Mouse (Mus musculus) hindbrain, postnatal 0 days (tissue): ENCODE results near the gene AC129217.1. TPM values are rescaled to one million over a fixed set of nuclear protein-coding genes. Genes with fewer than 3 reads are reported as not detected.
A peak's percentile ranks its signal among the peaks of the same experiment; 100 is the strongest.

Experiments
- ATAC-seq: fragments of 200-750 bp; cut with Nextera tagmentation; 2 replicates; pipeline ENCODE4 v1.8.0; 2017; ENCODE audit warnings: mild to moderate bottlenecking, moderate TSS enrichment, moderate library complexity
- DNase-seq: peaks from one replicate; pipeline ENCODE4 v3.0.0-alpha.2; 2015; ENCODE audit warnings: low spot score
- H3K27ac ChIP-seq: fragments of 300-500 bp; sonication (generic); 2 replicates; pipeline ENCODE4 v1.5.1; 2014; ENCODE audit warnings: mild to moderate bottlenecking
- H3K27me3 ChIP-seq: fragments of 300-500 bp; sonication (generic); 2 replicates; pipeline ENCODE4 v1.6.1; 2014; ENCODE audit warnings: low read length, mixed read lengths; ENCODE audit not compliant: insufficient read depth
- H3K36me3 ChIP-seq: fragments of 300-500 bp; sonication (generic); 2 replicates; pipeline ENCODE4 v1.6.1; 2014; ENCODE audit warnings: low read length, mixed read lengths; ENCODE audit not compliant: insufficient read depth
- H3K4me1 ChIP-seq: fragments of 300-500 bp; sonication (generic); 2 replicates; pipeline ENCODE4 v1.6.1; 2014; ENCODE audit warnings: antibody characterized with exemption, low read length, mixed read lengths; ENCODE audit not compliant: insufficient read depth
- H3K4me2 ChIP-seq: fragments of 300-500 bp; sonication (generic); 2 replicates; pipeline ENCODE4 v1.6.1; 2014; ENCODE audit warnings: low read depth, mild to moderate bottlenecking, low read length, moderate library complexity, mixed read lengths
- H3K4me3 ChIP-seq: fragments of 300-500 bp; sonication (generic); 2 replicates; pipeline ENCODE4 v1.5.1; 2014; ENCODE audit warnings: low read length
- H3K9ac ChIP-seq: fragments of 300-500 bp; sonication (generic); replicated peaks from 2 replicates; pipeline ENCODE4 v1.6.1; 2014; ENCODE audit warnings: mild to moderate bottlenecking, low read length, moderate library complexity, mixed read lengths
- H3K9me3 ChIP-seq: fragments of 300-500 bp; sonication (generic); 2 replicates; pipeline ENCODE4 v1.6.1; 2016; ENCODE audit warnings: low read length, mixed read lengths
- CTCF ChIP-seq: IDR thresholded peaks from 2 replicates; pipeline ENCODE4 v1.5.1; 2016; ENCODE audit warnings: antibody characterized with exemption, control low read depth, low read depth
- WGBS: fragments of 180-500 bp; shearing (Covaris S2); extraction: QIAGEN DNeasy Blood & Tissue Kit; methylation state at CpG from one replicate; pipeline ENCODE4 v1.1.7; 2014; 5-methylcytosine and 5-hydroxymethylcytosine counted together
- polyA plus RNA-seq: library from polyadenylated mRNA; unstranded; fragments of >200 nt; fragmentation: Nextera tagmentation; extraction: Ambion mirVana; gene quantifications from 2 replicates; pipeline ENCODE4 v1.2.1, GENCODE M21; 2015
- total RNA-seq: library from RNA; depleted of rRNA; stranded (reverse); fragments of >200 nt; gene quantifications from 2 replicates; pipeline ENCODE4 v1.2.3, GENCODE M21; 2014

AC129217.1 gene
- total and polyA plus RNA-seq, 2 experiments from 2014 or later: not detected

DNA sequence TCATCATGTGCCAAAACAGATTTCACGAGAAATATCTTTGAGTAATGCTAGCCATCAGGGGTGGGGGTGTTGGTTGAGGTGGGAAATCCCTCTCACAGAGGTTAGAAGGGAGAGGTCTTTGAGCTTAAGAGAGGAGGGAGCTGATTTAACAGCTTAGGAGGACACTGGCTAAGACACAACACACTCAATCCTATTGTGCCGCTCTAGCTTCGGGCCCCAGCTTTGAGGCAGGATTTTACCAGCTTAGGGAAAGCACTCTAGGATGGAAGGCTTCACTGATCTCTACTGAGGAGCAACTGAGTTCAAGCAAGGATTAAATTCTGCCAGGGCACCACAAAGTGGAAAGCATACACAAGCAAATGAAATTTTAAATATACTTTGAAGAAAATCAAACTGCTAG lies 12.6 kb upstream of the AC129217.1 start:
- ATAC-seq (no peak), DNase-seq (no peak)
- H3K27ac ChIP-seq: no peak overlapping the region
- 0 out of 2 replicates have a peak, but pooled peaks have one; percentile 2 for TF ChIP-seq CTCF
- H3K4me1 ChIP-seq: peaks cover 21% of the 10 kb centered on the region
- H3K4me3 ChIP-seq: no peak overlapping the region
- peak overlapping the region; percentile 10; the same call in 1 of the 2 replicates for H3K9ac ChIP-seq
- H3K36me3 ChIP-seq: peaks cover 7% of the 10 kb centered on the region; the same call in 1 of the 2 replicates
- H3K27me3 ChIP-seq: no peaks in the 10 kb centered on the region
- no peaks in the 10 kb centered on the region for H3K9me3 ChIP-seq
- peak overlapping the region; percentile 5; the same call in 1 of the 2 replicates for H3K4me2 ChIP-seq
- 65% methylated on average over 3 of the region's 3 CpGs for WGBS

DNA sequence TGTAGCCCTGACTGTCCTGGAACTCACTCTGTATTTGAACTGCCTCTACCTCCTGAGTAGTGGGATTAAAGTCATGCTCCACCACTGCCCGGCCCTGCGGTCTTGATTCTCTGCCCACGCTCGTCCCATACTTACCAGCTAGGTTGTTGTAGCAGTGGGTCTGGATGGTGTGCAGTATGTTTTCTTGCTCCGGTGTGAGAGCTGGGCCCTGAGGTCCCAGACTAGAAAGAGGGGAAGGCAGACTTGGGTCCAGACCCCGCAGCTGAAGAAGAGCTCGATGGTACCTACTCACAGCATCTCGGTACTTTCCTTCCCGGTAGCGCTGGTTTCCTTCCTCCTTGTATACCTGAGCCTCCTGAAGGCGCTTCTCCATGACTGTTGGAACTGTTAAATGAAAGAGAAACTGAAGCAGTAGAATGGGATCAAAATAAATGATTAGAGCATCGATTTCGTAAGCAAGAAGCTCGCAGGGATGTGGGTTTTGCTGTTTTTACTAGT lies 11.2 kb upstream of the AC129217.1 start:
- Histone ChIP-seq H3K4me3 (peak overlapping the region; percentile 96), H3K36me3 (peaks cover 6% of the 10 kb centered on the region; the same call in 1 of the 2 replicates), H3K9me3 (no peaks in the 10 kb centered on the region), H3K4me2 (peak overlapping the region; percentile 95), H3K27ac (peak overlapping the region; percentile 99), H3K27me3 (no peaks in the 10 kb centered on the region), H3K9ac (peak overlapping the region; percentile 98), H3K4me1 (peaks cover 30% of the 10 kb centered on the region)
- ATAC-seq (no peak), DNase-seq (no peak)
- TF ChIP-seq CTCF: no peak
- WGBS: 38% methylated on average over 14 of the region's 14 CpGs

DNA sequence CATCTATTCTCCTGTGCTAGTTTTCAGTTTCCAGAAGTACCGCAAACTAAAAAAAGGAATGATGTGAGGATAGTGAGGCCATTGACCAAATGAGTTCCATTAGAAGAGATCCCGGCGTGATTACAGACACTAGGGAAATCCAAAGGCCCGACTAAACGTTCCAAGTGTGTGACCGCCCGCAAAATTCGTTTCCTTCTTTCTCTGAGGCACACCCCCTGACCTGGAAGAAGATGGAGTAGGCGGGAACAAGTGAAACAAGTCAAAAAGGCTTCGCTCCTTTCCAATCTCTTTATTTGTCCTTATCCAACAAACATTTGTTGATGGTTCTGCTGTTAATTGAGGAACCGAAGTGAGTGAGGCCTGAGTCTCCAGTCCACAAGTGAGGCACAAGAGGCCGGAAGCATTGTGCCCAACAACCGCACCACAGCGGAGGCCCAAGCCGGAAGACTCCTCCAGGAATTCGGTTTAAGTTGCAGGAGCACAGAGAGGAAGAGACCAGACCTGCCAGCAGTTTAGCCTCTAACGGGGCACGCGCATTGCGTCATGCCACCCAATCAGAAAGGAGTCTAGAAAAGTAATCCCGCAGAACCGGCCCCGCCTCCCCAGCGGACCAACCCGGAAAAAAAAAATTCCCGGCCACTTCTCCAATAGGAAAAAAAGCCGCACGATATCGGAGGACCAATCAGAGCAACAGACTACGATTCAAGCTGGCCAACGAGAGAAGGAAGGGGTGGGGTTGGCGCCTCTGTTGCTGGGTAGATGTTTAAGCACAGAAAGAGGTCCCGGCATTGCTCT lies 10.6 kb upstream of the AC129217.1 start, which contains the start of gene Ttc9c:
TSS of gene Ttc9c (minus strand) at position 533 of the 795 bp plus-strand sequence.
- Histone ChIP-seq H3K27me3 (no peaks in the 10 kb centered on the region), H3K9me3 (no peaks in the 10 kb centered on the region), H3K4me1 (peaks cover 30% of the 10 kb centered on the region), H3K27ac (peak within 1 kb of the TSS; percentile 99), H3K4me2 (peak within 1 kb of the TSS; percentile 95), H3K36me3 (peaks cover 10% of the 10 kb centered on the region; the same call in 1 of the 2 replicates), H3K9ac (peak within 1 kb of the TSS; percentile 98), H3K4me3 (peak within 1 kb of the TSS; percentile 96)
- ATAC-seq (peak; percentile 93), DNase-seq (peak; percentile 99)
- WGBS: under 1% methylated on average over 33 of the region's 33 CpGs
- TF ChIP-seq CTCF: no peak

DNA sequence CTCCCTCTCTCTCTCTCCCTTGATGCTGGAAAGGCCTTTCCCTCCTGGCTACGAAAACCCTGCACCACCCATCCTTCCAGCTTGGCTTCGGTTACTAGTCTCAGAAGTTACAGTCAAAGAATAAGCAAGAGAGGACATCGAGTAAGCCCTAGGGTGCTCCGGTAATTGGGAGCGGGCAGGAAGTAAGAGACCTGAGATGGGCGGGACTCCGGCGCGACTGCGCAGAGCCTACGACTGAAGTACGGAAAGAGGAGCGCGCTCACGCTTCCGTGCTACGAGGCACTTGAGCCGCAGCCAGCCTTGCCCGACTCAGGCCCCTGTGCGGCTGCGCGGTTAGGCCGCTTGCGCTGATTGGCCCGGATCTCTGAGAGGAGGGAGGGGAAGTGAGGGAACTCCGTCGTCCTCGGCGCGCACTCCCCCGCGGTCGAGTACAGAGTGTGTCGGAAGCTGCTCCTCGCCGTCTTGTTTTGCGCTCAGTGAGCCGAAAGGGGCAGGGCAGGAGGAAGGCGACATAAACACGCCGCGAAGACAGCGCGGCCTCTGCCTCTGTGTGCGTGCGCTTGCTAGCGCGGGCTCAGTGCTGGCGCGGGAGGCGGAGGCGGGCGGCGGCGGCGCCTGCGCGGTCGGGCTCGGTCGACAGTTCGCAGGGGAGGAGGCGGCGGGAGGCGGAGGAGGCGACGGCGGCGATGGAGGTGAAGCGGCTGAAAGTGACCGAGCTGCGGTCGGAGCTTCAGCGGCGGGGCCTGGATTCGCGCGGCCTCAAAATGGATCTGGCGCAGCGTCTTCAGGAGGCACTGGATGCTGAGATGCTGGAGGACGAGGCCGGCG lies 9.8 kb upstream of the AC129217.1 start, which contains the start of gene Hnrnpul2:
TSS of gene Hnrnpul2 (plus strand) at position 415 of the 828 bp plus-strand sequence.
- H3K36me3 ChIP-seq: peaks cover 12% of the 10 kb centered on the region
- H3K9me3 ChIP-seq: no peaks in the 10 kb centered on the region
- DNase-seq (peak; percentile 100), ATAC-seq (peak; percentile 96)
- no peak for TF ChIP-seq CTCF
- H3K4me2 ChIP-seq: peak within 1 kb of the TSS; percentile 95
- peaks cover 30% of the 10 kb centered on the region for H3K4me1 ChIP-seq
- WGBS: under 1% methylated on average over 82 of the region's 83 CpGs
- H3K9ac ChIP-seq: peak within 1 kb of the TSS; percentile 98
- H3K4me3 ChIP-seq: peak within 1 kb of the TSS; percentile 96
- H3K27me3 ChIP-seq: no peaks in the 10 kb centered on the region
- H3K27ac ChIP-seq: peak within 1 kb of the TSS; percentile 99

DNA sequence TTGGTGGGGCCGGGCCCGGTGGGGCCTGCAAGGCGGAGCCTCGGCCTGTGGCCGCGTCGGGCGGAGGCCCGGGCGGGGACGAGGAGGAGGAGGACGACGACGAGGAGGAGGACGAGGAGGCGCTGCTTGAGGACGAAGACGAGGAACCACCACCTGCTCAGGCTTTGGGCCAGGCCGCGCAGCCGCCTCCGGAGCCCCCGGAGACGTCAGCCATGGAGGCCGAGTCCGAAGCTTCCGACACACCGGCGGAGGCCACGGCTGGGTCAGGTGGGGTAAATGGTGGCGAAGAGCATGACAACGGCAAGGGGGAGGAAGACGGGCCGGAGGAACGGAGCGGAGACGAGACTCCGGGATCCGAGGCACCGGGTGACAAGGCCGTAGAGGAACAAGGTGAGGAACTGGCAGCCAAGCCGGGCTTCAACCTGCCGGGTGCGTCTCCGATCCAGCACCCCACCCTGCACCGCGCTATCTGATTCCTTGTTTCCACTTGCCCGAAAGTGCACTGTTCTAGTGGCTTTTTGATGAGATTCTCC lies 9.1 kb upstream of the AC129217.1 start:
- peak overlapping the region; percentile 95 for H3K4me2 ChIP-seq
- no peaks in the 10 kb centered on the region for H3K9me3 ChIP-seq
- H3K4me1 ChIP-seq: peaks cover 29% of the 10 kb centered on the region
- peak overlapping the region; percentile 96 for H3K4me3 ChIP-seq
- under 1% methylated on average over 46 of the region's 48 CpGs for WGBS
- H3K27ac ChIP-seq: peak overlapping the region; percentile 99
- H3K27me3 ChIP-seq: no peaks in the 10 kb centered on the region
- DNase-seq: no peak
- H3K36me3 ChIP-seq: peaks cover 19% of the 10 kb centered on the region
- peak overlapping the region; percentile 98 for H3K9ac ChIP-seq
- TF ChIP-seq CTCF: no peak
- no peak for ATAC-seq

DNA sequence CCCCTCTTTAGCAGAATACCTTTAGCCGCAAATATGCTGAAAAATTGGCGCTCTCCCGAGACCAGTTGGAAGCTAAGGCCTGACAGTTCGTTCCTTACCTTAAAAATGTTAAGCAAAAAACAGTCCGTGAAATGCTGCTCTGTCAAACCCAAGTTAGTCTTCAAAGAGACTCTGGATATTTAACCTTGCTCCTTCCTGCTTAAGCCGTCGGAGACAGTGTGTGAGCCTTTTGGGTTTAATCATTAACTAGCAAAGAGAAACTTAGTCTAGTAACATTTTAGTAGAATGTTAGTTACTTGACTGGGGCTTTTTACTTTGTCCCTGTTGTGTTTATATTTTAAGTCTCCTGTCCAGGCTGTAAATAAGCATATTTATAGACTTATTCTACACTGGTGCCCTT lies 8.4 kb upstream of the AC129217.1 start:
- Histone ChIP-seq H3K4me2 (peak overlapping the region; percentile 95), H3K27ac (peak overlapping the region; percentile 99; the same call in 1 of the 2 replicates), H3K4me1 (peaks cover 25% of the 10 kb centered on the region), H3K27me3 (no peaks in the 10 kb centered on the region), H3K4me3 (peak overlapping the region; percentile 96), H3K9ac (peak overlapping the region; percentile 98), H3K36me3 (peaks cover 24% of the 10 kb centered on the region), H3K9me3 (no peaks in the 10 kb centered on the region)
- no peak for DNase-seq
- WGBS: under 1% methylated on average over 7 of the region's 7 CpGs
- TF ChIP-seq CTCF: no peak
- ATAC-seq: no peak
